8 mouse cellular contexts compared by ENCODE assay signal in the genomic region with DNA sequence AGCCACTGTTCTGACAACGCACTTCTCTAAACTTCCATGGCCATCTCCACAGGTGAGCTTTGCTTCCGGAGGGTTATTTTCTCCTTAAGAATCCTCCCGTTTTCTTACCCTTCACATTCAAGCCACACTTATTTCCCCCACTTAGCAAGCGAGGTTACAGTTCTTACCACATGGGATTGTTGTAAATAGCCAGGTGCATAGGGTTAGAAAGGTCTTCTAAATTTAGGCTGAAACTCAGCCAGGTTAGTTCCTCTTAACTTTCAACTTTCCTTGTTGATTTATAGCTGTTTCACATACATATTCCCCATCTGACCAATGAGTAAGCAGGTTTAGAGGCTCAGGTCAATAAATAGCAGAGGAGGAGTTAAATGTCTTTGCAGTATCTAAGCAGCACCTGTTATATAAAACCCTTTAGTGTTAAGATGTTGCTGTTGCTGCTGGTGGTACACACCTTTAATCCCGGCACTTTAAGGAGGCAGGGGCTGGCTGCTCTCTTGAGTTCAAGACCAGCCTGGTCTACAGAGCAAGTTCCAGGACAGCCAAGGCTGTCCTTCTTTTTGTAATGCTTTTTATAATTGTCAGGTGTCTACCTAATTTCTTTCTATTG. TPM values are rescaled to one million over a fixed set of nuclear protein-coding genes. Genes with fewer than 3 reads are reported as not detected.
DNase-seq lines count a peak whose midpoint lies in the region; ATAC-seq lines count a peak whose summit lies in the region.

No protein-coding gene starts in this region.

- WGBS in kidney, embryonic 15.5 days = 23% methylated on average over 5 of the region's 5 CpGs
- 33% methylated on average over 5 of the region's 5 CpGs for WGBS in hindbrain, embryonic 12.5 days
- WGBS in midbrain, embryonic 13.5 days = 29% methylated on average over 5 of the region's 5 CpGs

- H3K4me1 ChIP-seq in kidney, embryonic 15.5 days = peaks cover 12% of the 10 kb centered on the region
- H3K4me1 ChIP-seq in brown adipose tissue, adult 24 weeks (ENCODE audit: control insufficient read depth, insufficient read depth, insufficient read length, low read length) = peaks cover 3% of the 10 kb centered on the region; the same call in 1 of the 2 replicates
- H3K4me1 ChIP-seq in hindbrain, embryonic 12.5 days = peaks cover 9% of the 10 kb centered on the region
- peaks cover 14% of the 10 kb centered on the region for H3K4me1 ChIP-seq in midbrain, embryonic 13.5 days (replicated peaks)

- no peaks in the 10 kb centered on the region for H3K27me3 ChIP-seq in kidney, embryonic 15.5 days
- H3K27me3 ChIP-seq in hindbrain, embryonic 12.5 days = no peaks in the 10 kb centered on the region
- H3K27me3 ChIP-seq in midbrain, embryonic 13.5 days = no peaks in the 10 kb centered on the region

- no peak for DNase-seq in kidney, adult 11 months
- no peak for DNase-seq in adrenal gland, adult 18-20 months (ENCODE audit: low spot score in 2 of 2)
- no peak for DNase-seq in ovary, adult 18-20 months (ENCODE audit: low spot score)
- no peak for DNase-seq in layer of hippocampus, adult 18-20 months (ENCODE audit: low spot score in 2 of 2)

- H3K9me3 ChIP-seq in kidney, embryonic 15.5 days (replicated peaks) = no peaks in the 10 kb centered on the region
- no peaks in the 10 kb centered on the region for H3K9me3 ChIP-seq in hindbrain, embryonic 12.5 days (replicated peaks)
- H3K9me3 ChIP-seq in midbrain, embryonic 13.5 days = no peaks in the 10 kb centered on the region

- H3K27ac ChIP-seq in kidney, embryonic 15.5 days = no peak overlapping the region
- no peak overlapping the region for H3K27ac ChIP-seq in brown adipose tissue, adult 24 weeks (replicated peaks; ENCODE audit: low read depth, low read length)
- H3K27ac ChIP-seq in hindbrain, embryonic 12.5 days = no peak overlapping the region
- no peak overlapping the region for H3K27ac ChIP-seq in midbrain, embryonic 13.5 days

- peak overlapping the region; percentile 85 for H3K4me2 ChIP-seq in kidney, embryonic 15.5 days
- H3K4me2 ChIP-seq in hindbrain, embryonic 12.5 days (replicated peaks) = peak overlapping the region; percentile 85
- peak overlapping the region; percentile 90 for H3K4me2 ChIP-seq in midbrain, embryonic 13.5 days (replicated peaks)

- H3K9ac ChIP-seq in kidney, embryonic 15.5 days = peak overlapping the region; percentile 67
- peak overlapping the region; percentile 78 for H3K9ac ChIP-seq in hindbrain, embryonic 12.5 days
- peak overlapping the region; percentile 85 for H3K9ac ChIP-seq in midbrain, embryonic 13.5 days (replicated peaks)

- H3K4me3 ChIP-seq in kidney, embryonic 15.5 days (replicated peaks) = peak overlapping the region; percentile 91
- H3K4me3 ChIP-seq in brown adipose tissue, adult 24 weeks (ENCODE audit: insufficient read depth, low read depth, low read length) = peak overlapping the region; percentile 74
- peak overlapping the region; percentile 75 for H3K4me3 ChIP-seq in hindbrain, embryonic 12.5 days
- peak overlapping the region; percentile 88 for H3K4me3 ChIP-seq in midbrain, embryonic 13.5 days (replicated peaks)

- no peak for ATAC-seq in kidney, embryonic 15.5 days (replicated peaks; ENCODE audit: low FRiP score)
- no peak for ATAC-seq in hindbrain, embryonic 12.5 days (ENCODE audit: low FRiP score)
- no peak for ATAC-seq in midbrain, embryonic 13.5 days

- H3K36me3 ChIP-seq in kidney, embryonic 15.5 days = peaks cover 30% of the 10 kb centered on the region
- peaks cover 26% of the 10 kb centered on the region for H3K36me3 ChIP-seq in hindbrain, embryonic 12.5 days
- H3K36me3 ChIP-seq in midbrain, embryonic 13.5 days = peaks cover 29% of the 10 kb centered on the region

RNA-seq across cellular contexts. Expression of gene Ccndbp1, which starts 1.0 kb away (rescaled TPM):
- polyA plus RNA-seq in kidney, embryonic 15.5 days (2015; fragmentation: Nextera tagmentation; extraction: Ambion mirVana) = 44.9 and 48.6 TPM in 2 replicates
- 37.4 and 38.1 TPM in 2 replicates for polyA plus RNA-seq in brown adipose tissue, adult 24 weeks (2012; ENCODE audit: insufficient read depth, insufficient read length, missing spikeins)
- polyA plus RNA-seq in hindbrain, embryonic 12.5 days (2016; fragmentation: Nextera tagmentation; extraction: Ambion mirVana) = 59.1 and 61.0 TPM in 2 replicates
- polyA plus RNA-seq in midbrain, embryonic 13.5 days (2015; fragmentation: Nextera tagmentation; extraction: Ambion mirVana) = 72.0 and 74.9 TPM in 2 replicates
- total RNA-seq in adrenal gland, adult 18-20 months (2021) = 10 to 100 TPM; 45.5 to 46.0 TPM
- 10 to 100 TPM; 57.6 to 64.0 TPM for total RNA-seq in layer of hippocampus, adult 18-20 months (2021)

RNA-seq across cellular contexts. Expression of gene Epb42, which starts 27.7 kb away (rescaled TPM):
- 2.2 and 4.1 TPM in 2 replicates for polyA plus RNA-seq in kidney, embryonic 15.5 days (2015; fragmentation: Nextera tagmentation; extraction: Ambion mirVana)
- not detected in 2 replicates for polyA plus RNA-seq in brown adipose tissue, adult 24 weeks (2012; ENCODE audit: insufficient read depth, insufficient read length, missing spikeins)
- 5.3 and 6.8 TPM in 2 replicates for polyA plus RNA-seq in hindbrain, embryonic 12.5 days (2016; fragmentation: Nextera tagmentation; extraction: Ambion mirVana)
- polyA plus RNA-seq in midbrain, embryonic 13.5 days (2015; fragmentation: Nextera tagmentation; extraction: Ambion mirVana) = 0.98 and 1.1 TPM in 2 replicates
- under 1 TPM in 1 of 2 experiments, not detected in 1; 0.22 TPM for total RNA-seq in adrenal gland, adult 18-20 months (2021)
- total RNA-seq in layer of hippocampus, adult 18-20 months (2021) = not detected

RNA-seq across cellular contexts. Expression of gene Tmem62, which starts 32.4 kb away (rescaled TPM):
- 4.8 and 5.7 TPM in 2 replicates for polyA plus RNA-seq in kidney, embryonic 15.5 days (2015; fragmentation: Nextera tagmentation; extraction: Ambion mirVana)
- polyA plus RNA-seq in brown adipose tissue, adult 24 weeks (2012; ENCODE audit: insufficient read depth, insufficient read length, missing spikeins) = 4.8 and 5.3 TPM in 2 replicates
- polyA plus RNA-seq in hindbrain, embryonic 12.5 days (2016; fragmentation: Nextera tagmentation; extraction: Ambion mirVana) = 6.2 and 6.3 TPM in 2 replicates
- 8.7 and 10.2 TPM in 2 replicates for polyA plus RNA-seq in midbrain, embryonic 13.5 days (2015; fragmentation: Nextera tagmentation; extraction: Ambion mirVana)
- total RNA-seq in adrenal gland, adult 18-20 months (2021) = 10 to 100 TPM in 1 of 2 experiments, 1 to 10 TPM in 1; 9.3 to 23.0 TPM
- 10 to 100 TPM; 22.0 to 23.1 TPM for total RNA-seq in layer of hippocampus, adult 18-20 months (2021)

RNA-seq across cellular contexts. Expression of gene Ubr1, which starts 38.7 kb away (rescaled TPM):
- 27.8 and 30.4 TPM in 2 replicates for polyA plus RNA-seq in kidney, embryonic 15.5 days (2015; fragmentation: Nextera tagmentation; extraction: Ambion mirVana)
- 10.5 and 12.3 TPM in 2 replicates for polyA plus RNA-seq in brown adipose tissue, adult 24 weeks (2012; ENCODE audit: insufficient read depth, insufficient read length, missing spikeins)
- polyA plus RNA-seq in hindbrain, embryonic 12.5 days (2016; fragmentation: Nextera tagmentation; extraction: Ambion mirVana) = 28.6 and 33.4 TPM in 2 replicates
- polyA plus RNA-seq in midbrain, embryonic 13.5 days (2015; fragmentation: Nextera tagmentation; extraction: Ambion mirVana) = 34.6 and 38.6 TPM in 2 replicates
- total RNA-seq in adrenal gland, adult 18-20 months (2021) = 10 to 100 TPM; 24.8 to 27.3 TPM
- 10 to 100 TPM; 40.2 to 44.3 TPM for total RNA-seq in layer of hippocampus, adult 18-20 months (2021)
